Mouse (Mus musculus) spleen, postnatal 10 days (tissue): ENCODE results near the gene Nkx6-1.

Experiments used
- DNase-seq, 2 experiments: peaks; one replicate each; pipeline ENCODE4 v3.0.0; 2021 to 2022; ENCODE audit warnings: low spot score in 2 of 2

Gene Nkx6-1

GRCm38 (mm10) chr5:101659411-101659971, 5.3 kb downstream of the Nkx6-1 start:
- no peak for DNase-seq

- DNase-seq, result peak in 1 of 2 experiments; percentile 15
Measured at GRCm38 (mm10) chr5:101658984-101659290, 5.9 kb downstream of the Nkx6-1 start.

- no peak for DNase-seq
Measured at GRCm38 (mm10) chr5:101658188-101658983, 6.4 kb downstream of the Nkx6-1 start.

- no peak for DNase-seq
Measured at GRCm38 (mm10) chr5:101657698-101658097, 7.1 kb downstream of the Nkx6-1 start.

- no peak for DNase-seq
Measured at GRCm38 (mm10) chr5:101656107-101656506, 8.7 kb downstream of the Nkx6-1 start.

GRCm38 (mm10) chr5:101655418-101655817, 9.4 kb downstream of the Nkx6-1 start:
- DNase-seq, result no peak

GRCm38 (mm10) chr5:101647726-101648686, 16.8 kb downstream of the Nkx6-1 start:
- DNase-seq, result peak in 1 of 2 experiments; percentile 25

- DNase-seq, result no peak
Measured at GRCm38 (mm10) chr5:101646961-101647575, 17.7 kb downstream of the Nkx6-1 start.

GRCm38 (mm10) chr5:101645071-101645470, 19.7 kb downstream of the Nkx6-1 start:
- no peak for DNase-seq

- DNase-seq, result no peak
Measured at GRCm38 (mm10) chr5:101638101-101638500, 26.7 kb downstream of the Nkx6-1 start.
